Mouse (Mus musculus) adrenal gland, postnatal 10 days (tissue): Measurements from ENCODE around the gene Atxn7l3. TPM values are rescaled to one million over a fixed set of nuclear protein-coding genes. Genes with fewer than 3 reads are reported as not detected.

Experiments used
- DNase-seq: peaks from one replicate; pipeline ENCODE4 v3.0.0; 2021; ENCODE audit warnings: mixed read lengths
- long read RNA-seq, 2 experiments: library from polyadenylated mRNA; stranded (forward); transcript quantifications; one replicate each; pipeline ENCODE4 v2.0.0; 2021
- total RNA-seq, 2 experiments: library from RNA; stranded (reverse); gene quantifications; 2 replicates each; pipeline ENCODE4 v1.2.3; 2021

The Atxn7l3 gene
- 10 to 100 TPM; 47.2 to 51.3 TPM for total RNA-seq
- long read RNA-seq, experiment 1, partial matches to known transcripts = 4 of 27 reads
- long read RNA-seq, experiment 1, other reads (novel, unspliced or antisense) = 19 of 27 reads
- long read RNA-seq, experiment 2, partial matches to known transcripts = 1 of 11 reads
- long read RNA-seq, experiment 2, other reads (novel, unspliced or antisense) = 8 of 11 reads

DNA sequence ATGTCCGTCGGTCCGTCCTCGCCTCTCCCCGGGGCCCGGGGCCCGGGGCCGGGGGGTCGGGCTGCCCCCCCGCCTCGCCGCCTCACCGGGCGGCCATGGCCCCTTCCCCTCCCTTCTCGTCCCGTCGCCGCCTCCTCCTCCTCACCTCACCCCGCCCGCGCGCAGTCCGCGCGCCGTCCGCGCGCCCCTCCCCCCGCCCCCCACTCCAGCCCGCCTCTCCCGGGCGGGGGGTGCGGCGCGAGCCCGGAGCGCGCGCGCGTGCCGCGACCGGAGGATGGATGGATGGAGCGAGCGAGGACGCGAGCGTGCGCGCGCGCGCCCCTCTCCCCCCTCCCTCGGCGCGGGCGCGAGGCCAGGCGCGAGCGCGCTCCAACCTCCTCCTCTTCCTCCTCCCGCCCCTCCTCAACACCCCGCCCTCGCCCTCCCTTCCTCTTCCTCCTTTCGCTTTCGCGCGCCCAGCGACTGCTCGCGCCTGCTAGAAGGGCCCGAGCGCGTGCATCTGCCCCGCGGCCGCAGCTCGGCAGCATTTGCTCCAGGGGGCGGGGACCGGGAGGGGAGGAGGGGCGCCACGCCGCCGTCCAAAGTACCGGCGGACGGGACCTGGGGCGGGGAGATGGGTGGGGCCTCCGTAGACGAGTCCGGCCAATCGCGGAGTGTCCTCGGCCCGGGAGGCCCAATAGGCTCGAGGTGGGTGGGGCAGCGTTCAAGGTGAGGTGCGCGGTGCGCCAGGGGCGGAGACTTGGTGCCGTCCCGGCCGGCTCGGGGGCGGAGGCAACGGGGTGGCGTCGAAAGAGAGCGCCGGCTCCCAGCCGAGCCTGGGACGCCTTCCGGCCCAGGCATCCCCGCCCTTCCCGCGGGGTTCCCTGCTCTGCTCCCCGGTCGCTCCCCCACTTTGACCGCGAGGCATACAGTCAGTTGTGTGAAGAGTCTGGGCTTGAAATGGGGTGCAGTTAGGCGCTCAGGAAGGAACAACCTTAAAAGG is at the start of gene Atxn7l3:
Gene Atxn7l3 (minus strand): TSS at position 141 of the 982 bp plus-strand sequence.
- peak; percentile 99 for DNase-seq

DNA sequence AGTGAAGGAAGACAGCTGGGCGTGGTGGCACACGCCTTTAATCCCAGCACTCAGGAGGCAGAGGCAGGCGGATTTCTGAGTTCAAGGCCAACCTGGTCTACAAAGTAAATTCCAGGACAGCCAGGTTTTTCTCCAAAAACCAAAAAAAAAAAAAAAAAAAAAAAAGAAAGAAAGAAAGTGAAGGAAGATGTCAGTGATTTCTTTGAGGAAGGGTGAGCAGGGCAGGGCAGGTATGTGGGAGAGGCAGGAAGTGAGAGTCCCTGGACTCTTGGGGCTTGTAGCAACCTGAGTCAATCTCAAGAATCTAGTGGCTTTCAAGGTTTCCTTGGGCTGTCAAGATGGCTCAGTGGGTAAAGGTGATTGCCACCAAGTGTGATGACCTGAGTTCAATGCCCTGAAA is 48.0 kb upstream of the Atxn7l3 start:
- DNase-seq = no peak

DNA sequence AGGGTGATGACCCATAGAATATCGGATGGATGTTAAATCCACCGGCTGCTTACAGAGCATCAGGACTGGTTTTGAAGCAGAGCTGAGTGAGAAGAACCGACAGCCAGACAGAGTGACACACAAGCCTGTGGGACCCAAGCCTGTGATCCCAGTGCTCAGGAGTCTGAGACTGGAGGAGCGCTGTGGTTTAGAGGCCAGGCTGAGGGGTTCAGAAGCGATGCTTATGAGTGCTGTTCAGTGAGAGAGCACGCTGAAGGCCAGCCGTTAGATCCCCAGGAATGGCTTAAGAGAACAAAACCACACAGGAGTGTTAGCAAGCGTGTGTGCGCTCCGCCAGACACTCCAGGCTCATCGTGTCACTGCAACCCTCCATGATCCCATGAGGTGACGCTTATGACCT is 46.3 kb upstream of the Atxn7l3 start:
- no peak for DNase-seq

DNA sequence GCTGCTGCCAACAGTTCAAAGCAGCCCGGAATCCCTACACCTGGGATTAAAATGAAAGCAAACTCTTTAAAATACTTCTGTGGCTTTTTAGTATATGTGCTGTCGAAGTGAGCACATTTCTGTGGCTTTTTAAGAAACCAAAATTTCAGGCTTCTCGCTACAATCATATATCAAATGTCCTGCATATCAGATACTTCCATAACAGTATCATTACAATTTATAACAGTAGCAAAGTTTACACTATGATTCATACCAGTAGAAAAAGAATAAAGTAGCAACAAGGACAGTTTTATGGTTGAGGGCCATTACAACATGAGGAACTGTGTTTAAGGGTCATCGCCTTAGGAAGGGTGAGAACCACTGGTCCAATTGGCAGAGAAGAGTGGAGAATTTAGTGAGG is 44.7 kb upstream of the Atxn7l3 start:
- no peak for DNase-seq

DNA sequence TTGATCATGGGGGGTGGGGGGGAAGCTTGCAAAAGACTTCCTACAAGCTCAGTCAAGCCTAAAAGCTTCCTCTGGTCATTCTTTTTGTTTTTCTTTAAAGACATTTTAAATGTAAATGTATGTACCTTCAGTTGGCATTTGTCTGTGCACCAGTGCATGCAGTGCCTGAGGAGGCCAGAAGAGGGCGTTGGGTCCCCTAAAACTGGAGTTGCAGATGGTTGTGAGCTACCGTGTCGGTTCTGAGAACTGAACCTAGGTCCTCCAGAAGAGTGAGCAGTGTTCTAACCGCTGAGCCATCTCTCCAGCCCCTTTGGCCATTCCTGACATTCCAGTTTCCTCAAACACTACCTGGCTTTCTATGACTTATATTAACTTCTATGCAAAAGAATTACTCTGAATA is 43.2 kb upstream of the Atxn7l3 start:
- no peak for DNase-seq

DNA sequence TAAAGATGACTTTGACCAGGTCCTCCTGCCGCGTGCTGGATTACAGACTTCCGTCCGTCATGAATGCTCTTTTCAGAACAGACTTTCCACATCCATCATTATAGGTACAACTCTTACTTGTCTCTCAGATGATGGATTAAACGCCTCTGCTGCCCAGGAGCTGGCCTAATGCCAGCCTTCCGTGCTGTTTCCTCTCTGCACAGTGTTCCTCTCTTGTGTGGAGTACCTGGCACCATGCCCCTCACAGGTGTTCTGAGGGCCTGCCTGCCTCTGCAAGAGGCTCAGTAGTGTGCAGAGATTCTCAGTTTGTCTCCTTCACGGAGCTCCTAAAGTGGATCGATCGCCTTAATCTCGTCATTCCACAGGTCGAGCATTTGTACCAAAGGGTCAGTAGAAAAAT is 42.8 kb upstream of the Atxn7l3 start:
- DNase-seq = peak; percentile 43

DNA sequence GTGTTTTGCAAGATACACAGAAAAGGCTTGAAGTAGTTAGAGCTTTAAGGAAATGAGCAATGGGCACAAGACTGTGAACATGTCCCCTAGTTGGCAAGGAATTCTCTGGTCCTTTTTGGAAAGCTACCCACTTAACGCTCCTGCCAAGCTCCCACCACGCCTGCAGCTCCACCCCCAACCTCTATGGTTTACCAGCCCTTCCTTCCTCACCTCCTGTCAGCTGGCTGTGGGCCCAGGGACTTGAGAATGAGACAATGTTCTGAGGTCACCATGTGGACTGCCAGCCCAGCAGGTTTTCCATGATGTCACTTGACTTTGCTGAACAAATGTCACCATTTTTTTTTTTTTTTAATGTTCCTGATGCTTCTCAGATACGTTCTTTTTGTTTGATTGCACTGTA is 42.1 kb upstream of the Atxn7l3 start:
- DNase-seq = peak; percentile 89

DNA sequence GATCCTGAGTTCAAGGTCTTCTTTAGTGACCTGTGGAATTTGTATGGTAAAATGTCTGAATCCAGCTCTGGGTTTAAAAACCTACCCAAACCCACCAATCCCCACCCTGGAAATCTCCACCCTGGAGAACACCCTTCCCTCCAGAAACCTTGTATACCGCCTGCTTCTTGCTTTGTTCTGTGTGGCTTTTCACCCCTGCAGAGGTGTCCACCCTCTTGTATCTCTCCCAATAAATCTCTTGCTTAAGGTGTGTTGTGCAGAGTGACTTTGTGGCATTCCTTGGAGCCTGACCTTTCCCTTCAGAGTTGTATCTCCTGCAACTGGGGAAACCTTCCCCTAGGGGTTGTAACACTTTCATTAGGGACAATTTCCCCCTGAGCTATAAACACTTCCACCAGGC is 41.5 kb upstream of the Atxn7l3 start:
- DNase-seq = no peak

DNA sequence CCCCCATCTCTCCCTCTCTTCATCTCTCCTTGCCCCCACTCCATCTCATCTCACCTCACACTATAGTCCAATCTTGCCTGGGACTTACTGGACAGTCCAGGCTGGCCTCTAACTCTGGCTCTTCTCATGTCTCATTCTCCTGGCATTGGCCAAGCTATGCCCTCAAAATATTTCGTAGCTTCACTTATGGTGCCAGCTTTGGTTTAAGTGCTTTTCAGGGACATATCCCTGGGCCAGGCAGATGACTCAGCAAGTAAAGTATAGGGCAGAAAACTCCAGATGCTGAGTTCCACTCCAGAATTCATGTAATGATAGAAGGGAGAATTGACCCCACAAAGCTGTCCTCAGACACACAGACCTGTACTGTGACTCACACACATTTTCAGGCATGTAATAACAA is 39.8 kb upstream of the Atxn7l3 start:
- DNase-seq = peak; percentile 38

DNA sequence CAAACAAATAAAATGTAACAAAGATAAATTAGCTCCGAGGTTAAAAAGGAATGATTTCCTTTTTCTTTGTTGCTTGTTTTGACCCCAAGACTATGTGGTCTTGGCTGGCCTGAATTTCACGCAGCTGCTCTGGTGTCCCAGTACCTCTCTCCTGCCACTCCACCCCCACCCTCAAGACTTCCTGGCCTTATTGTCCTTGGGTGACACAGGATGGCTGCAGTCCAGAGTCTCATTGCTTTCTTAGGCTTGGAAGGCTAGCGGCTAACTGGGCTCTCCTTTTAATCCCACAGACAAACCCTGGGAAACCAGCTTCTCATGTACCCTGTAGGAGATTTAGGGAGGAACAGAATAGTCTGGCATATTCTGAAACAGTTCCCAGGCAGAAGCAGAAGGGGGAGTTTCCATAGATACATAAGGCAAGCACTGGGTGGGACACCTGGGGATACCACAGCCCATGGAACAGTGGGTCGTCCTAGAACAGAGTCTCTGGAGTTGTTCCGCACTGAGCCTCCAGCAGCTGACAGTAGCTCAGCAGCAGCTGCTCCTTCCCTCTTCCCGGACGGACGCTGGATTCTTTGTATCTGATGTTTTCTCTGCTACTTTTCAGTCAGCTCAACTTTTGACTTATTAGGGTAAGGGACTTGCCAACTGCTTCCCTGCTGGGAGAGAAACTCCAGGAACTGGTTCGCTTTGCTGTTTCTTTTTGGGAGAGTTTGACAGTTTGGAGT is 38.7 kb upstream of the Atxn7l3 start:
- peak; percentile 68 for DNase-seq

DNA sequence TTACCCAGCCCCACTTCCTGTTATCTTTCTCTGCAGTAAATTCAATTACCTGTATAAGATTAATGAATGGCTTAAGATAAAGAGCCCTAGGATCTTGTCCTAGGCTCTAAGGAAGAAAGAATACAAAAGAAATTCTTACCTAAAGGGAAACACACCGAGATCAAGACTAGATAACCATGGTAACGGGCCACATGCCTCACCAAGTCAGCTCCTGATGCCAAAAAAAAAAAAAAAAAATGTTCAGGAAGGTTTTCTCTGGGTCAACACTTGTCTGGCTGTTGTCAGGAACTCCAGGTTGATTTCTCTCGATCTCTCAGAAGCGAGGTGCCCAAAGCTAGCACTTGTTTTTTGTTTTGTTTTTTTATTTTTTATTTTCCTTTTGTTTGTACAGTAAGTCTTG is 37.6 kb upstream of the Atxn7l3 start:
- DNase-seq = no peak

DNA sequence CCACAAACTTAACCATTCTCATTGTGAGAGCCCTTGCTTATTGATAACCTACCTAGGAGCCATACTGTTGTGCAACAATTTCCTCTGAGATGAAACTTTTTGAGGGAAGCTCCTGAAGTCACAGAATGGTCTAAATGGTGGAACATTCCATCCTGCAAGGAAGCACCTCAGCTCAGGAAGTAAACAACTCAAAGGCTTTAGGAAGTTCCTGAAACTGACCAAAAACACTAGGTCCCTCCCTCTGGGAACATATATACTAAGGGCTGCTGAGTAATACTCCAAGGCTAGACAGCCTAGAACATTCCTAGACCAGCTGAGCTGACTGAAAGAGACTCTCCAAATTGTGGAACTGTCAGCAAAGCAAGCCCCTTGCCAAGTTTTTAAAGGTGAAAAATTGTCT is 36.6 kb upstream of the Atxn7l3 start:
- no peak for DNase-seq

DNA sequence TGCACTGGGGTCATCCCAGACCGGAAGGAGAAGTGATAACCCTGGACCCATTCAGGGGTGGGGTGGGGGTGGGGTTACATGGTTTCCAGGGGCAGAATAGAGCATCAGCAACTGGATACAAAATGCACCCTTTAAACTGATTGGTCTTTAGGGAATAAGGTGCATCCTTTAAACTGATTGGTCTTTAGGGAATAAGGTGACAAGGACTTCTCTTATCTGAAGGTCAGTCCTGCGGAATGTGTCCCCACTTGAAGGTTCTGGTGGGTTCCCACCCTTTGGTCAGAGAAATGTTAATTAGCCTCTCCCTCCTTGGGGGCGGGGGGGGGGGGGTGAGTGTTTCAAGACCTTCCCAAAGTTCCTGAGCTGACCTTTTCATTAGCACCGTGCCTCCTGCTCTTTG is 35.4 kb upstream of the Atxn7l3 start:
- DNase-seq = no peak

DNA sequence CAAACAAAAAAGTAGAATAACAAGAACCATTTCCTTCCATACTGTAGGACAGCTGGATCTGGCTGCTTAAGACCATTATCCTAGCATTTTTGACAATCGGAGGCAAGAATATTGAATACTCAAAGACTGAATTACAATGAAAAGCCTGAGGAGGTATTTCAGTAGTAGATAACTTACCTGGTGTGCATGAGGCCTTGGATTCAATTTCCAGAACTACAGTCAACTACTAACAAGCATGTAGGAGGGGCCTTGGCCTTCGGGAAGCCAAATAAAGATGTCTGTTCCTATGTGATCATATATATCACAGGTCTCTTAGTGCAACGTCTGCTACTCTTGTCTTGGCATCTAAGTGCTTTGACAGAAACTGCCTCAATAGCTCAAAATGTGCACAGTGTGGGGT is 33.6 kb upstream of the Atxn7l3 start:
- no peak for DNase-seq

DNA sequence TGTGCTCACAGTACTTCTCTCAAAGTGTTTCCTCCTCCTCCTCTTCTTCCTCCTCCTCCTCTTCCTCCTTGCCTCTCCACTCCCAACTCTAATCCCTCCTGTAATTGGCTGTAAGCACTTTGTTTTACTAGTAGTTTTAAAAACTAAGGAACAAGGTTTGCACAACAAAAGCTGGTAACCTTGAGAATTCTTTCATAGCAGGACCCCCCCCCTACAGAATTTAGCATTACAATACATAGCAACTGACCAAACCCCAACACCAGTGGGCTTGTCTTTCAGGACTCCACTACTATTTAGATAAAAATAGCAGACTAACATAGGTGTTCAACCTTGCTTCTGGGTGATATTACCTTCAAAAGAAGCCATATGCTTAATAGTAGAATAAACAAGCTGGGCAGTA is 33.1 kb upstream of the Atxn7l3 start:
- DNase-seq = no peak

DNA sequence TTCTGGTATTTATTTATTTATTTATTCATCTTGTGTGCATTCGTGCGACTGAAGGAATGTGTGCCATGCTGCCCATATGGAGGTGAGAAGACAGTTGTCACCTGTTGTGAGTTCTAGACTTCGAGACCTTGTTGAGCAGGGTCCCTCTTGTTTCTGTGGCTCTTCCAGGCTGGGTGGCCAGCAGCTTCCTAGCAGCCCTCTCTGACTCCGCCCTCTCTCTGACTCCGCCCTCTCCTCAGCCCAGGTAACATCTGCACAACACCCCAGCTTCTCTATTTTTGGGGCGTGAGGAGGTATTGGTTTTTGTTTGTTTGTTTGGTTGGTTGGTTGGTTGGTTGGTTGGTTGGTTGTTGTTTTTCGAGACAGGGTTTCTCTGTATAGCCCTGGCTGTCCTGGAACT is 31.4 kb upstream of the Atxn7l3 start:
- DNase-seq = no peak

DNA sequence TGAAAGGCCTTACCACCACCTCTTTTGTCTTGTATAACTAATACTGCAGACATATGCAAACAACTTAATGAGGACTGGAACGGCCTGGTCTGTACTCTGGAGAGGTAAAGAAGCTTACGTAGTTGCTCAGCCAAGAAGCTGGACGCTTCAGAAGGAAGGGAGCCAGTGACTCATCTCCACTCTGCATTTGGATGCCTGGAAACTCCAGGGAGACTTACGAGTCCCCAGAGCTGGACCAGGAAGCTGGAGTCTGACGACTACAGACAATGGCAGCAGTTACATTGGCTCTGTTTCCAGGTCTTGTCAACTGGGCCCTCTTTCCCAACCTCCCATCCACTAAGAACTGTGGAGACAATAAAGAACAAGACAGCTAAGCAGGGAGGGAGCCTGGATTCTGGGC is 30.8 kb upstream of the Atxn7l3 start:
- DNase-seq = no peak

DNA sequence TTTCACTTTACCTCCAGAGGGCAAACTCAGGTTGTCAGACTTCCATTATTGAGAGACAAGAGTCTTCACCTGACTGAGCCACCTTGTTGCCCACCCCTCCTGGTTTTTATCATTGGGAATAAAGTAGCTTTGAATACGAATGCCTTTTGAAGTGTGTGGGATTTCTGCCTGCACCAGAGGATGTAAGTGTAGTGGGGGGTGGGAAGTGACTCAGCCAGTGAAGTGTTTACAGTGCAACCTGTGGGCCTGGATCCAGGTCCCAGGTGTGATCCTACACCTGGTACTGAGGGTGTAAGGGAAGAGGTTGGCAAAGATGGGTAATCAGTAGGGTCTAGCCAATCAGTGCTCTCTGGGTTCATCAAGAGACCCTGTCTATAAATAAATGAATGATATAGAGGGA is 27.1 kb upstream of the Atxn7l3 start:
- no peak for DNase-seq

DNA sequence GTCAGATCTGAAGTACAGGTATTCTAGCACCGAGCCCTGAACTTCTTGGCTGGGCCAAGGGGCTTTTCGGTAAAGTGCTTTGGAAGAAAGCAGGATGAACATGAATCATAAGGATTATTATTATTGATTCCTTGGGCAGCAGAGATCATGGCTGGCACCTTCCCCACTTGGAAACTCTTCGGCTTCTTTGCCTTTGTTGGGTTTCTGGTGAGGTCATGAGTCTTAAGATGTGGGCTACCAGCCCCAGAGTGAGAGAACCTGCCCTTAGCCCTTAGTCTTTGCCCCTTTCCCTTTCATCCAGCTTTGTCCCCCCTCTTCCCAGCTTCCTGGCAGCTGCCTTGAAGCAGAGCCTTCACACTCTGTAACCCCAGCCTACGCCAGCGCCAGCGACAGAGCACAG is 25.5 kb upstream of the Atxn7l3 start:
- DNase-seq = no peak

DNA sequence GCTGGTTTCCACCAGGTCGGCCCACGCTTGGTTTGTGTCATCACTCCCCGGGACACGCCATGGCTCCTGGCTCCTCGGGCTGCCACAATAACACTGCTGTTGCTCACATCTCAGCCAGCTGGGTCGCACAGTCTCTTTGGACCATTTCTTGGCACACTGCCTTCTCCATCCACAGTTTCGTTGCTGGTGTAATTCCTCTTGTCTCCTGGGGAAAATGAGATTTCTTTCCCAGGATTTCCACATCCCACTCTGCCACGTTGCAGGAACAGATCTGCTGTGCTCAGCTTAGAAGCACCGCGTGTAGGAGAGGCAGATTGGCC is 24.2 kb upstream of the Atxn7l3 start:
- peak; percentile 85 for DNase-seq

DNA sequence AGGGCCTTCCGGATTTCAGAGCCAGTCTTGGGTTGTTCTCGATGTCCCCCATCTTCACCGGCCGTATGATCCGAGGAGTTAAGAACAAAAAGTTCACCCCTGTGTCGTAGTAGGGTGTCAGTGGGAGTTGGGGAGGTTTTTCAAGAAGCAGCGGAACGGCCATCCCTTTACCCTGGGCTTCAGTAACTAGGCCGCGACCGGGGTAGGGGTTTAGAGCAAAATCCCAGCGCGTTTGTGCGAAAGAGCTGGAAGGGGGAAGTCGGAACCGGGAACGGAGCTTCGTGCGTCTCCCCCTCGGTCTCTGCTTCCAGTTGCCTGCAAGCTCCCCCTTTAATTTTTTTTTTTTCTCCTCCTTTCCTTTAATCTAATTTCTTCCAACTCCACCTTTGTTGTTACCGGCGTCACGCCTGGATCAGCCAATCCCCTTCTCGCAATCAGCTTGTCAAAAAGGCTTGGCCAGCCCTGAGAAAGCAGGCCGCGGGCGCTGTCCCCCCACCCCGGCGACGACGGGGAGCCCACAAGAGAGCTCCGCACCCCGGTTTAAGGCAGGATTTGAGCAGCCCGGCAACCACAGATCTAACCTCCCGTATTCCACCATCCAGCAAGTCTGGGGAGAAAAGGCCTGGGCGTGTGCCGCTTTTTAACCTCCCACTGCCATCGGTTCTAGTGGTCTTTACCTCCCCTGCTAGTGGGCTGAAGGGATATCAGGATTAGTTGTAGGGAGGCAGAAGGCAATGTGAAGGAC is 23.7 kb upstream of the Atxn7l3 start:
- DNase-seq = peak; percentile 93

DNA sequence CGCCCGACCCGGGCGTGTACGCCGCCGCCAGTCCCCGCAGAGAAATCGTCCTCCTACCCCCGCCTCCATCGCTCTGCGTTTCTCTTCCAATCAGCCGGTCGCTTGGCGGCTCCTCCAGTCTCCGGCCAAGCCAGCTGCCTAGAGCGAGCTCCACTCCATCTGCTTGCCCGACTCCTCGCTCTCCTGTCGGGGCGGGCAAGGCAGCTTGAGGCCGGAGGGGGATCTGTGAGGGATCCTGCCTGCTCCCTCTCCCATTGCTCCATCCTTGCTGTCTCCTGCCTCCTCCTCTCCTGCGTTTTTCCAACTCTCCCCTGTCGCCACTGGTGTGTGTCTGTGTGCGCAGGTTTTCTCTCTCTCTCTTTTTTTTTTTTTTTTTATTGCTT is 23.0 kb upstream of the Atxn7l3 start, which contains the start of gene Ubtf:
Gene Ubtf (minus strand): TSS at position 333 of the 383 bp plus-strand sequence.
- DNase-seq = peak; percentile 88
